Mouse (Mus musculus): Measurements from ENCODE around the gene Eif3k.

- no peak for TF ChIP-seq ZC3H11A (IDR thresholded peaks at IDR 0.05; ENCODE audit: borderline replicate concordance, low read depth, low read length)
- TF ChIP-seq MAFK (IDR thresholded peaks at IDR 0.05; ENCODE audit: insufficient read depth, low read depth, low read length) = no peak
- TF ChIP-seq ZNF384 (IDR thresholded peaks at IDR 0.05; ENCODE audit: low read depth, low read length) = no peak
- TF ChIP-seq HCFC1 (IDR thresholded peaks at IDR 0.05; ENCODE audit: borderline replicate concordance, insufficient read depth, low read length) = no peak
Measured at GRCm38 (mm10) chr7:28960354-28961046, 21.2 kb downstream of the Eif3k start.

Measured in ES-E14 (cell line).